Mouse (Mus musculus) ovary, postnatal 14 days (tissue): ENCODE results near the gene Reg3g.
"Not testable (repeated sequence)": the region's sequence is repeated elsewhere in the genome, so short reads cannot be mapped to it uniquely, and the experiment has no call there.

ENCODE experiments used
- DNase-seq: peaks from one replicate; pipeline ENCODE4 v3.0.0; 2022; ENCODE audit warnings: low spot score

Gene Reg3g

GRCm38 (mm10) chr6:78468772-78469171, at the start of gene Reg3g:
TSS of gene Reg3g (minus strand) at chr6:78468872.
- DNase-seq, result no peak

- DNase-seq, result no peak
Measured at GRCm38 (mm10) chr6:78515777-78516446, 47.2 kb upstream of the Reg3g start.

GRCm38 (mm10) chr6:78512833-78513232, 44.2 kb upstream of the Reg3g start:
- DNase-seq, result peak; percentile 29

- DNase-seq, result no peak
Measured at GRCm38 (mm10) chr6:78510173-78510900, 41.7 kb upstream of the Reg3g start.

GRCm38 (mm10) chr6:78505745-78506144, 37.1 kb upstream of the Reg3g start:
- no peak for DNase-seq

GRCm38 (mm10) chr6:78494633-78495032, 26.0 kb upstream of the Reg3g start:
- DNase-seq, result no peak

DNA sequence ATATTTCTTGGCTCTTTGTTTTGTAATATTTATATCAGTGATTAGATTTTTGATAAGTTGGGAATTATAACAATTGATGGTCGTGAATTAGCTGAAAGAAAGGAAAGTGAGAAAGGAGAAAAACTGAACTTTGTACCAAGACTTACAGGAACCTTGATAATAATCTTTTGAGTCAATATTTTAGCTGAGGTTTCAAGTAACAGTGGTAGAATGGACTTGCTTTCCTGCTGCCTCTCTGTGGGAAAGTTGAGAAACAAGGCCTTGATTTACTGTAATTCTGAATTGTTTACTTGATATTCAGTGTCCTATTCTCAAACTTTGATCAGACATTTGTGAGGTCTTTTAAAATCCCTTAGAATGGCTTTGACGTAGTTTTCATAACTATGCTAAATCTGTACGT, 615 bp upstream of the Reg3g start:
- DNase-seq, result no peak

GRCm38 (mm10) chr6:78463266-78463665, 5.4 kb downstream of the Reg3g start:
- no peak for DNase-seq

DNA sequence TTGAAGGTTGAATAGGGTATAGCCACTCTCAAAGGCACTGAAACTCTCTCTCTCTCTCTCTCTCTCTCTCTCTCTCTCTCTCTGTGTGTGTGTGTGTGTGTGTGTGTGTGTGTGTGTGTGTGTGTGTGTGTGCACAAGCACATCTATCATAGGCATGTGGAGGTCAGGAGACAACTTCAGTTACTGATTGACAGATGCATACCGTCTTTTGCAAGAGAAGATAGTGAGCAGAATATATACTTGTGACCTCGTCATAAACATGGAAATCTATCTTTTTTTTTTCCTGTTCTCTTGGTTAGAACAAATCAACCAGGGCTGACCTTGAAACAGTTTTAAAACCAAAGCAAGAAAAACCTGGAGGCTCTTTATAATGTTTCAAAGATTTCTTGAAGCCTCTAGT, 6.3 kb downstream of the Reg3g start:
- no peak for DNase-seq

DNA sequence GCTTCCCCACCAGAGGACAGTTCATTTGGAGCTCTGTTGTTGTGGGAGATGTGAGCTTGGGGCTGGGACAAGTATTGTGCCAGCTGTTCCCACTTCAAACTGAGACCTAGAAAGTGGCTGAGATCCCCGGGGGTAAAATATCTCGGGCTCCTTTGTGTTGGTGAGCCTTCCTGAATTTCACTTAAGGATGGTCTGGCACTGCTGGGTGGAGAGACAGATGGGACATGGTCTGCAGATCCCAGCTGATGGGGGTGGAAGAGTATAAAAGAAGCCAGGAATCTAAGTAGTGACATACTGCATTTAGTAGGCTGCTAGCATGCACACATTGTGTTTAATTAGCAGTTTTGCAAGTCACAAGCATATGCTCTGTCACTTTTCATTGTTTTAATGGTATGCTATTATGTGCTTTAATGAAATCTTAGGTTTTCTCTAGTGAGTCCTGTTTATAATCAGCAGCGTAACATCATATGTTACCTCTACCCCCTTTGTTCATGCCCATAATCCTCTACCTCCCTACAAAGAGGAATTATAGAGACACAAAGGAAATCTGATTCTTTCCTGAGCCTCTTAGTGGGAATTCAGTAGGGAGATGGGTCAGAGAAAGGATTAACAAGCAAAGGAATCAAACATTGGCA, 8.4 kb downstream of the Reg3g start:
- no peak for DNase-seq

GRCm38 (mm10) chr6:78452804-78453203, 15.9 kb downstream of the Reg3g start:
- no peak for DNase-seq

DNA sequence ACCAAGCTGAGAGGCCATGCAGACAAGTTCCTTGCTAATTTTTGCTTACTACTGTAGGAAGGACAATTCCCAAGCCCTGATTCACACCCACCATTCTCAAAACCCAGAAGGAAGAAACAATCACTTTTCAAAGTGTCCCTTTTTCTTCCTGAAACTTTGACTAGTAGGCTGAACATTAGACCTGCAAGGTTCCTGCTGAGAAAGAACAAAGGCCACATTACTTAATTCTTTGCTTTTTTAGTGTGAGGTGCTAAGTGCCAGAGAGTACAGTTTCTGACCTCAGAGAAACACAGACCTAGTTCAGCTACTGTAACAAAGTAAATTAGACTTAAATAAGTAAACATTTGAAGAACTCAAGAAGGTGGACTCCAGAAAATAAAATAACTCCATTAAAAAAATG, 20.3 kb downstream of the Reg3g start:
- DNase-seq, result no peak

- DNase-seq, result no peak
Measured at GRCm38 (mm10) chr6:78447202-78447601, 21.5 kb downstream of the Reg3g start.

- no peak for DNase-seq
Measured at GRCm38 (mm10) chr6:78425497-78425896, 43.2 kb downstream of the Reg3g start.

DNA sequence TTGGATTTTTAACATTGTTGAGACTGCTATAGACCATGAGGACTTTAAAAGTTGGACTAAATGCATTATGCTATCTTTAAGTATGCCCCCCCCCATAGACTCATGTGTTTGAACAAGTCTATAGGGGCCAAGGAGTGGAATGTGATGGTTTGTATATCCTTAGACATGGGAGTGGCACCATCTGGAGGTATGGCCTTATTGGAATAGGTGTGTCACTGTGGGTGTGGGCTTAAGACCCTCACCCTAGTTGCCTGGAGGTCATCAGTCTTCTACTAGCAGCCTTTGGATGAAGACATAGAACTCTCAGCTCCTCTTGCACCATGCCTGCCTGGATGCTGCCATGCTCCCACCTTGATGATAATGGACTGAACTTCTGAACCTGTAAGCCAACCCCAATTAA, 46.3 kb downstream of the Reg3g start, which contains the start of gene Reg1:
TSS of gene Reg1 (plus strand) at position 301 of the 400 bp plus-strand sequence.
- not testable (repeated sequence) for DNase-seq
